Mouse (Mus musculus) midbrain, embryonic 13.5 days (tissue): ENCODE results near the gene Zfp385a. TPM values are rescaled to one million over a fixed set of nuclear protein-coding genes. Genes with fewer than 3 reads are reported as not detected.

ENCODE experiments used
- ATAC-seq: fragments of 200-750 bp; cut with Nextera tagmentation; 2 replicates; pipeline ENCODE4 v1.8.0; 2017; ENCODE audit warnings: mild to moderate bottlenecking, moderate TSS enrichment, moderate library complexity
- H3K27ac ChIP-seq: fragments of 300-500 bp; sonication (generic); 2 replicates; pipeline ENCODE4 v1.5.1; 2015; ENCODE audit warnings: inconsistent platforms, mild to moderate bottlenecking, moderate library complexity
- H3K27me3 ChIP-seq: fragments of 300-500 bp; sonication (generic); 2 replicates; pipeline ENCODE4 v1.6.1; 2015; ENCODE audit warnings: mild to moderate bottlenecking, inconsistent platforms
- H3K36me3 ChIP-seq: fragments of 300-500 bp; sonication (generic); 2 replicates; pipeline ENCODE4 v1.6.1; 2015; ENCODE audit warnings: mild to moderate bottlenecking, inconsistent platforms
- H3K4me1 ChIP-seq: fragments of 300-500 bp; sonication (generic); replicated peaks from 2 replicates; pipeline ENCODE4 v1.6.1; 2015; ENCODE audit warnings: inconsistent platforms
- H3K4me2 ChIP-seq: fragments of 300-500 bp; sonication (generic); replicated peaks from 2 replicates; pipeline ENCODE4 v1.6.1; 2015; ENCODE audit warnings: moderate library complexity, mild to moderate bottlenecking, inconsistent platforms
- H3K4me3 ChIP-seq: fragments of 300-500 bp; sonication (generic); replicated peaks from 2 replicates; pipeline ENCODE4 v1.5.1; 2015; ENCODE audit warnings: mild to moderate bottlenecking, inconsistent platforms
- H3K9ac ChIP-seq: fragments of 300-500 bp; sonication (generic); replicated peaks from 2 replicates; pipeline ENCODE4 v1.6.1; 2015; ENCODE audit warnings: mild to moderate bottlenecking, inconsistent platforms
- H3K9me3 ChIP-seq: fragments of 300-500 bp; sonication (generic); 2 replicates; pipeline ENCODE4 v1.6.1; 2016; ENCODE audit warnings: mild to moderate bottlenecking, inconsistent platforms
- WGBS: fragments of 180-500 bp; shearing (Covaris S2); methylation state at CpG from one replicate; pipeline ENCODE4 v1.1.7; 2015; 5-methylcytosine and 5-hydroxymethylcytosine counted together
- polyA plus RNA-seq: library from polyadenylated mRNA; unstranded; fragments of >200 nt; fragmentation: Nextera tagmentation; extraction: Ambion mirVana; gene quantifications from 2 replicates; pipeline ENCODE4 v1.2.1, GENCODE M21; 2015

Zfp385a gene
- polyA plus RNA-seq, 1 experiment from 2014 or later = 17.9 TPM

- 71% methylated on average over 2 of the region's 3 CpGs for WGBS
These were observed 3.1 kb upstream of the Zfp385a start for GRCm38 (mm10) chr15:103343008-103343407.

GRCm38 (mm10) chr15:103342415-103342814 is 2.5 kb upstream of the Zfp385a start:
- H3K9me3 ChIP-seq = no peaks in the 10 kb centered on the region
- H3K9ac ChIP-seq = no peak overlapping the region
- no peak overlapping the region for H3K4me2 ChIP-seq
- H3K4me1 ChIP-seq = peaks cover 42% of the 10 kb centered on the region
- H3K27me3 ChIP-seq = peaks cover 31% of the 10 kb centered on the region
- peaks cover 4% of the 10 kb centered on the region; the same call in 1 of the 2 replicates for H3K36me3 ChIP-seq
- no peak overlapping the region for H3K4me3 ChIP-seq
- 11% methylated on average over 4 of the region's 4 CpGs for WGBS
- H3K27ac ChIP-seq = no peak overlapping the region
- no peak for ATAC-seq

More at GRCm38 (mm10) chr15:103343008-103343407, 3.1 kb upstream of the Zfp385a start:
- peaks cover 4% of the 10 kb centered on the region; the same call in 1 of the 2 replicates for H3K36me3 ChIP-seq
- H3K9me3 ChIP-seq = no peaks in the 10 kb centered on the region
- H3K9ac ChIP-seq = no peak overlapping the region
- H3K27me3 ChIP-seq = peaks cover 26% of the 10 kb centered on the region
- no peak overlapping the region for H3K4me2 ChIP-seq
- H3K4me1 ChIP-seq = peaks cover 42% of the 10 kb centered on the region
- H3K27ac ChIP-seq = no peak overlapping the region
- ATAC-seq = no peak
- no peak overlapping the region for H3K4me3 ChIP-seq

DNA sequence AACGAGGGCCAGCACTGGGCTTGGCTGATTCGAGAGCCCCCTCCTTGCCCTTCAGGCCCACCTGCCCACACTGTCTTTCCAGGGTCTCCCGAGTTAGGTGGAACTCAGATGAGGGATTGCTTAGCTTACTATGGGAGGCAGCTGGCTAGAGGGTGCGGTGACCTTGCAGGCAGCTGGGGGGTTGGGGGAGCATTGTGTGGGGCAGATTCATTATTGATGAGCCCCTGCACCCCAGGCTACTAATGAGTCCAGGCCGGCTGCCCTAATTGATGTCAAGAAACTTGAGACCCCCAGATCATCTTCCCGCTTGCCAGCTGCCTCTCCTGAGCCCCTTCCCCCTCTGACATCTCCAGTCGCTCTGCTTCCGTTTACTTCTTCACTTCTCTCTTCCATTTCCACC is 1.7 kb upstream of the Zfp385a start:
- peaks cover 4% of the 10 kb centered on the region; the same call in 1 of the 2 replicates for H3K36me3 ChIP-seq
- peaks cover 34% of the 10 kb centered on the region for H3K27me3 ChIP-seq
- H3K4me1 ChIP-seq = peaks cover 42% of the 10 kb centered on the region
- ATAC-seq = no peak
- 55% methylated on average over 8 of the region's 8 CpGs for WGBS
- H3K9ac ChIP-seq = no peak overlapping the region
- H3K4me3 ChIP-seq = no peak overlapping the region
- no peaks in the 10 kb centered on the region for H3K9me3 ChIP-seq
- H3K4me2 ChIP-seq = no peak overlapping the region
- no peak overlapping the region for H3K27ac ChIP-seq

DNA sequence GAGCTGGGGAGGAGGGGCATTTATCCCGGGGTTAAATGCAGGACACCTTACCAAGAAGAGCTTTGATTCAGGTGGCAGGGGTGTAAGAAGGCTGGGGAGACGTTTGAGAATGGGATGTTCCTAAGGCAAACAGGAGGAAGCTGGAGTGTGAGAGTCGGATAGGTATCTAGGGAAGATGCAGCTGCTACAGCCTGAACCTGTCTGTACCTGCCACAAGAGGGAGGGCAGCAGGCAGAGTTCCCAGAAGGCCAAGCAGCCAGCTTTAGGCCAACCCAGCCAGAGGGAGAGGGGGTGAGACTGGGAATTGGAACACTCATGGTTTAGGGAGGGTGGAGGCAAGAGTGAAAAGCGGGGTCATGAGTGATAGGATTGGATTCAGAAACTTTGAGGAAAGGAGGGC is 893 bp upstream of the Zfp385a start:
- no peaks in the 10 kb centered on the region for H3K9me3 ChIP-seq
- peaks cover 34% of the 10 kb centered on the region for H3K27me3 ChIP-seq
- peak overlapping the region; percentile 70; the same call in 1 of the 2 replicates for H3K9ac ChIP-seq
- peaks cover 44% of the 10 kb centered on the region for H3K4me1 ChIP-seq
- peak overlapping the region; percentile 78 for H3K4me2 ChIP-seq
- ATAC-seq = no peak
- peak overlapping the region; percentile 61 for H3K4me3 ChIP-seq
- no peak overlapping the region for H3K27ac ChIP-seq
- 19% methylated on average over 4 of the region's 4 CpGs for WGBS
- peaks cover 4% of the 10 kb centered on the region; the same call in 1 of the 2 replicates for H3K36me3 ChIP-seq

GRCm38 (mm10) chr15:103339166-103339960 is 530 bp downstream of the Zfp385a start:
- Histone ChIP-seq H3K36me3 (0 out of 2 replicates have a peak, but pooled peaks cover 1% of the 10 kb centered on the region), H3K27ac (no peak overlapping the region), H3K4me2 (peak overlapping the region; percentile 78), H3K4me3 (peak overlapping the region; percentile 61), H3K9me3 (no peaks in the 10 kb centered on the region), H3K9ac (peak overlapping the region; percentile 70), H3K27me3 (peaks cover 34% of the 10 kb centered on the region), H3K4me1 (peaks cover 58% of the 10 kb centered on the region)
- ATAC-seq = peak; percentile 54
- 4% methylated on average over 27 of the region's 31 CpGs for WGBS

GRCm38 (mm10) chr15:103338829-103339165 is 1.1 kb downstream of the Zfp385a start:
- Histone ChIP-seq H3K4me2 (peak overlapping the region; percentile 78), H3K9me3 (no peaks in the 10 kb centered on the region), H3K9ac (peak overlapping the region; percentile 70), H3K27me3 (peaks cover 34% of the 10 kb centered on the region), H3K36me3 (no peaks in the 10 kb centered on the region), H3K4me1 (peaks cover 64% of the 10 kb centered on the region), H3K4me3 (peak overlapping the region; percentile 61), H3K27ac (no peak overlapping the region)
- no peak for ATAC-seq
- WGBS = 33% methylated on average over 4 of the region's 4 CpGs

DNA sequence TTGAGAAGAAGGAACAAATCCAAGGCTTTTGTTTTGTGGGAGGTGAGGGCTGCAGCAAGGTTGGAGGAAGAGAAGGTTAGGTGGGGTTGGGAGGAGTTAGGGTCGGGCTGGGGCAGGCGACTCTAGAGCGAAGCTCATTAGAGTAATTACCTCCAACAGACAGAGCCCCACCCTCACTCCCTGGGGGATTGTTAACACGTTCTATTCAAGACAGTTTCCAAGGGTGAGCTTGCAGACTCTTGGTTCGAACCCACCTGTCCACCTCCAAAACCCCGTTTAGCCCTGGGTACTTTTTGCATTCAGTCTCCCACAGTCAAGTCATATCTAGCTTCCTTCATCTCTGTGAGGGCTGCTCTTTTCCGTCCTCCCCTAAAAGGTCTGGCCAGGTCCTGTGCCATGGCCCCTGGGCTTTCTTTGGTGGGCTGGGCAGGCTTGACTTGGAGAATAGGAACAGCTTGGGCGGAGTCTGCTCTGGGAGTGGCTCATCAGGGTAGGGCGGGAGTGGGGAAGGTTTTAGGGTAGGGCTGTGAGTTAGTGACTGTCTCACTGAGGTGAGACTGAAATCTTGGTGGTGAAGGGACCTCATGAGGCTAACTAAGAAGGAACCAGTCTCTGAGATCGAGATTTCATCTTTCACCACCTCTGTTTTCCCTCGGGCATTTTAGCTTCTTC is 2.8 kb downstream of the Zfp385a start:
- H3K9ac ChIP-seq = no peak overlapping the region
- no peaks in the 10 kb centered on the region for H3K36me3 ChIP-seq
- no peak overlapping the region for H3K4me2 ChIP-seq
- ATAC-seq = no peak
- H3K27me3 ChIP-seq = peaks cover 34% of the 10 kb centered on the region
- H3K9me3 ChIP-seq = no peaks in the 10 kb centered on the region
- 29% methylated on average over 11 of the region's 11 CpGs for WGBS
- H3K27ac ChIP-seq = no peak overlapping the region
- peaks cover 74% of the 10 kb centered on the region for H3K4me1 ChIP-seq
- H3K4me3 ChIP-seq = no peak overlapping the region

DNA sequence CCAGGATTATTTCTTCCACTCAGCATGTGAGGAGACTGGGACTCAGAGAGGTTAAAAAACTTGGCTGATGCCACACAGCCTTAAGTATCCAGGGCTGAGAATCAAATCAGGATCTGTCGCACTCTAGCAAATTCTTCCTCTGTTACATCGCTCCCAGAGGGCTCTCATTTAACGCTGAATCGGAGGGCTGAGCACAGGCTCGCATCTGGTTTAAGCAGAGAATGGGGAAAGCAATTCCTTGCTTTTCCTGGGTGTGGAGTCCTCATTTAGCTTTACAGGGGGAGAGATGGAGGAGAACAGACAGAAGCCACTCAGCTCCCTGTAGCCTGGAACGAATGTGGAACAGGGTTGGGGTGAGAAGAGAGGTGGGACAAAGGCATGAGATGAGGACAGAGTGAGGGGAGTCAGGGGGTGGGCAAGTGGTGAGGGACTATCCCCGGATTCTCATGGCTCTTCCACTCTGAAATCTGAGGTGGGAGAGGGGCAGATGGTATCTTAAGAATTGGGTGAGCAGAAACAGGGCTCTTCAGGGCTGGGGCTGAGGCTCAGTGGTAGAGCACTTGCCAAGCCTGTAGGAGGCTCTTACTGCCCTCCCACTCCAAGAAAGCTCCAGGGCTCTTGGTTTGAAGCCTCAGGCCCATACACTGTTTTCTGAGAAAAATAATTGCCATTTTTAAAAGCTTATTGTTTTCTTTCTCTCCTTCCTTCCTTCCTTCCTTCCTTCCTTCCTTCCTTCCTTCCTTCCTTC is 4.2 kb downstream of the Zfp385a start:
- Histone ChIP-seq H3K4me3 (no peak overlapping the region), H3K9ac (no peak overlapping the region), H3K9me3 (no peaks in the 10 kb centered on the region), H3K36me3 (no peaks in the 10 kb centered on the region), H3K4me1 (peaks cover 65% of the 10 kb centered on the region), H3K27me3 (peaks cover 21% of the 10 kb centered on the region), H3K4me2 (no peak overlapping the region), H3K27ac (no peak overlapping the region)
- ATAC-seq = no peak
- 23% methylated on average over 7 of the region's 7 CpGs for WGBS

DNA sequence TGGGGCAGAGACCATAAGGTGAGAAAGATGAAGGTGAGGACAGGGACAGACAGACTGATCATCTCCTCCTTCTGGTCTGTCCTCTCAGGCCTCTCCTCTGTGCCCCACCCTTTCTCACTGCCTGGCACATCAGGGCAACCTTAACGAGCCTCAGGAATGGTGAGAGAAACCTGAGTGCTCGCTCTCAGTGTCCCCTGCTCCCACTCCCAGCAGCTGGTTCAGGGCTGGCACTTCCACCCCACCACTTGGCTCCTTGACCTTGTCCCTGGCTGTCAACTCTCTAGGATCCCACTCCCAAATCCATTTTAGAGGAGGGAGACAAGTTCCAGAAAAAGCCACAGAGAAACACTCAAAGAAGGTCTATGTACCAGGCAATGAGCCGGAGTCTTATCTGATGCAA is 4.9 kb downstream of the Zfp385a start:
- H3K4me1 ChIP-seq = peaks cover 59% of the 10 kb centered on the region
- H3K4me2 ChIP-seq = no peak overlapping the region
- H3K27me3 ChIP-seq = peaks cover 19% of the 10 kb centered on the region
- no peak overlapping the region for H3K9ac ChIP-seq
- WGBS = 66% methylated on average over 3 of the region's 3 CpGs
- no peak overlapping the region for H3K4me3 ChIP-seq
- H3K9me3 ChIP-seq = no peaks in the 10 kb centered on the region
- H3K27ac ChIP-seq = peak overlapping the region; percentile 44; the same call in 1 of the 2 replicates
- no peaks in the 10 kb centered on the region for H3K36me3 ChIP-seq
- ATAC-seq = no peak

DNA sequence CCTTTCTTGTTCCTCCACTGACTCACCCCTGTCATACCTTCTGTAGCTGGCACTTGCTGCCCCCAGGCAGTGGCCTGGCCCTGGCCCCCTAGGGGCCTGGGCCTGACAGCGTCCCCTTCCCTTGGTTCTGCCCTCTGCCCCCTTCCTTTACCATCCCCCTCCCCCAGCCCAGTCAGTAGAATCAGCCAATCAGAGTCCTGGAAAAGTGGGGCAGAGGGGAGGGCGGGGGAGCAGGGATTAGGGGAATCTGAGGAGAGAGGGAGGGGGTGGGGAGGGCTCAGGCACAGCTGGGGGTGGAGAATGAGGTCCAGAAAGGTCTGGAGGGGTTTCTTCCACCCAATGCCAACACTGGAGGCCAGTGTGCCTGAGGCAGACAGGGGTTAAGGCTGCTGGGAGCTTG is 5.7 kb downstream of the Zfp385a start:
- ATAC-seq = peak; percentile 34
- Histone ChIP-seq H3K27me3 (peaks cover 19% of the 10 kb centered on the region), H3K4me3 (no peak overlapping the region), H3K36me3 (no peaks in the 10 kb centered on the region), H3K27ac (peak overlapping the region; percentile 44), H3K4me1 (peaks cover 51% of the 10 kb centered on the region), H3K9ac (peak overlapping the region; percentile 28; the same call in 1 of the 2 replicates), H3K9me3 (no peaks in the 10 kb centered on the region), H3K4me2 (peak overlapping the region; percentile 20; the same call in 1 of the 2 replicates)
- 10% methylated on average over 2 of the region's 2 CpGs for WGBS

GRCm38 (mm10) chr15:103333738-103334137 is 6.2 kb downstream of the Zfp385a start:
- no peaks in the 10 kb centered on the region for H3K9me3 ChIP-seq
- no peaks in the 10 kb centered on the region for H3K36me3 ChIP-seq
- peak overlapping the region; percentile 20; the same call in 1 of the 2 replicates for H3K4me2 ChIP-seq
- H3K27ac ChIP-seq = peak overlapping the region; percentile 44; the same call in 1 of the 2 replicates
- peaks cover 15% of the 10 kb centered on the region for H3K27me3 ChIP-seq
- peak overlapping the region; percentile 28; the same call in 1 of the 2 replicates for H3K9ac ChIP-seq
- H3K4me3 ChIP-seq = no peak overlapping the region
- peaks cover 47% of the 10 kb centered on the region for H3K4me1 ChIP-seq
- WGBS = 34% methylated on average over 5 of the region's 5 CpGs
- ATAC-seq = peak; percentile 3; the same call in 1 of the 2 replicates
